Mouse (Mus musculus): Measurements from ENCODE around the gene Eloa. TPM values are rescaled to one million over a fixed set of nuclear protein-coding genes. Genes with fewer than 3 reads are reported as not detected.
A peak's percentile ranks its signal among the peaks of the same experiment; 100 is the strongest.

Eloa gene
- polyA plus RNA-seq, 1 experiment: 21.8 TPM

GRCm38 (mm10) chr4:135976146-135976545, 45.4 kb downstream of the Eloa start:
- TF ChIP-seq CTCF (IDR thresholded peaks at IDR 0.05; ENCODE audit: borderline replicate concordance, extremely low read depth, insufficient read depth, insufficient read length) (no peak), POLR2A (IDR thresholded peaks at IDR 0.05; ENCODE audit: borderline replicate concordance, extremely low read depth, insufficient read depth, insufficient read length, poor library complexity, severe bottlenecking) (no peak)
- DNase-seq (ENCODE audit: low read depth): no peak

- TF ChIP-seq CTCF (IDR thresholded peaks at IDR 0.05; ENCODE audit: borderline replicate concordance, extremely low read depth, insufficient read depth, insufficient read length) (no peak), POLR2A (IDR thresholded peaks at IDR 0.05; ENCODE audit: borderline replicate concordance, extremely low read depth, insufficient read depth, insufficient read length, poor library complexity, severe bottlenecking) (no peak)
- DNase-seq (ENCODE audit: low read depth): no peak
These were observed 48.4 kb downstream of the Eloa start for GRCm38 (mm10) chr4:135972911-135973811.

GRCm38 (mm10) chr4:135972556-135972906, 49.0 kb downstream of the Eloa start, which contains the start of gene Lypla2:
Gene Lypla2, minus strand, starts transcription at chr4:135972626.
- TF ChIP-seq POLR2A (IDR thresholded peaks at IDR 0.05; ENCODE audit: borderline replicate concordance, extremely low read depth, insufficient read depth, insufficient read length, poor library complexity, severe bottlenecking): peak; percentile 38; the same call in 1 of the 2 replicates
- peak; percentile 2; the same call in 1 of the 2 replicates for TF ChIP-seq CTCF (IDR thresholded peaks at IDR 0.05; ENCODE audit: borderline replicate concordance, extremely low read depth, insufficient read depth, insufficient read length)
- DNase-seq (ENCODE audit: low read depth): peak; percentile 94

GRCm38 (mm10) chr4:135971805-135972555, 49.6 kb downstream of the Eloa start:
- TF ChIP-seq POLR2A (IDR thresholded peaks at IDR 0.05; ENCODE audit: borderline replicate concordance, extremely low read depth, insufficient read depth, insufficient read length, poor library complexity, severe bottlenecking): no peak
- no peak for TF ChIP-seq CTCF (IDR thresholded peaks at IDR 0.05; ENCODE audit: borderline replicate concordance, extremely low read depth, insufficient read depth, insufficient read length)
- no peak for DNase-seq (ENCODE audit: low read depth)

GRCm38 (mm10) chr4:135970585-135970984, 51.0 kb downstream of the Eloa start:
- no peak for DNase-seq (ENCODE audit: low read depth)

GRCm38 (mm10) chr4:135969070-135969750, 52.4 kb downstream of the Eloa start:
- TF ChIP-seq CTCF (IDR thresholded peaks at IDR 0.05; ENCODE audit: borderline replicate concordance, extremely low read depth, insufficient read depth, insufficient read length) (no peak), POLR2A (IDR thresholded peaks at IDR 0.05; ENCODE audit: borderline replicate concordance, extremely low read depth, insufficient read depth, insufficient read length, poor library complexity, severe bottlenecking) (no peak)
- no peak for DNase-seq (ENCODE audit: low read depth)

More at GRCm38 (mm10) chr4:135970585-135970984, 51.0 kb downstream of the Eloa start:
- TF ChIP-seq CTCF (IDR thresholded peaks at IDR 0.05; ENCODE audit: borderline replicate concordance, extremely low read depth, insufficient read depth, insufficient read length) (no peak), POLR2A (IDR thresholded peaks at IDR 0.05; ENCODE audit: borderline replicate concordance, extremely low read depth, insufficient read depth, insufficient read length, poor library complexity, severe bottlenecking) (no peak)

- TF ChIP-seq POLR2A (IDR thresholded peaks at IDR 0.05; ENCODE audit: borderline replicate concordance, extremely low read depth, insufficient read depth, insufficient read length, poor library complexity, severe bottlenecking) (no peak), CTCF (IDR thresholded peaks at IDR 0.05; ENCODE audit: borderline replicate concordance, extremely low read depth, insufficient read depth, insufficient read length) (no peak)
- no peak for DNase-seq (ENCODE audit: low read depth)
These were observed 53.2 kb downstream of the Eloa start for GRCm38 (mm10) chr4:135968271-135968869.

- TF ChIP-seq POLR2A (IDR thresholded peaks at IDR 0.05; ENCODE audit: borderline replicate concordance, extremely low read depth, insufficient read depth, insufficient read length, poor library complexity, severe bottlenecking) (no peak), CTCF (IDR thresholded peaks at IDR 0.05; ENCODE audit: borderline replicate concordance, extremely low read depth, insufficient read depth, insufficient read length) (no peak)
- DNase-seq (ENCODE audit: low read depth): no peak
These were observed 54.3 kb downstream of the Eloa start for GRCm38 (mm10) chr4:135967086-135967760.

GRCm38 (mm10) chr4:135966283-135966682, 55.3 kb downstream of the Eloa start:
- no peak for TF ChIP-seq CTCF (IDR thresholded peaks at IDR 0.05; ENCODE audit: borderline replicate concordance, extremely low read depth, insufficient read depth, insufficient read length)
- no peak for TF ChIP-seq POLR2A (IDR thresholded peaks at IDR 0.05; ENCODE audit: borderline replicate concordance, extremely low read depth, insufficient read depth, insufficient read length, poor library complexity, severe bottlenecking)
- no peak for DNase-seq (ENCODE audit: low read depth)

GRCm38 (mm10) chr4:135965113-135965512, 56.5 kb downstream of the Eloa start:
- TF ChIP-seq CTCF (IDR thresholded peaks at IDR 0.05; ENCODE audit: borderline replicate concordance, extremely low read depth, insufficient read depth, insufficient read length) (no peak), POLR2A (IDR thresholded peaks at IDR 0.05; ENCODE audit: borderline replicate concordance, extremely low read depth, insufficient read depth, insufficient read length, poor library complexity, severe bottlenecking) (no peak)
- DNase-seq (ENCODE audit: low read depth): no peak

Data from brain, embryonic 14.5 days (tissue).